Mouse (Mus musculus) MN1 (cell line): Measurements from ENCODE around the gene Pms1.
A peak's percentile ranks its signal among the peaks of the same experiment; 100 is the strongest.
"Not testable (repeated sequence)": the region's sequence is repeated elsewhere in the genome, so short reads cannot be mapped to it uniquely, and the experiment has no call there.

Experiments
- DNase-seq: peaks from one replicate; pipeline ENCODE4 v3.0.0-alpha.2; 2016; ENCODE audit warnings: low spot score

The Pms1 gene

DNA sequence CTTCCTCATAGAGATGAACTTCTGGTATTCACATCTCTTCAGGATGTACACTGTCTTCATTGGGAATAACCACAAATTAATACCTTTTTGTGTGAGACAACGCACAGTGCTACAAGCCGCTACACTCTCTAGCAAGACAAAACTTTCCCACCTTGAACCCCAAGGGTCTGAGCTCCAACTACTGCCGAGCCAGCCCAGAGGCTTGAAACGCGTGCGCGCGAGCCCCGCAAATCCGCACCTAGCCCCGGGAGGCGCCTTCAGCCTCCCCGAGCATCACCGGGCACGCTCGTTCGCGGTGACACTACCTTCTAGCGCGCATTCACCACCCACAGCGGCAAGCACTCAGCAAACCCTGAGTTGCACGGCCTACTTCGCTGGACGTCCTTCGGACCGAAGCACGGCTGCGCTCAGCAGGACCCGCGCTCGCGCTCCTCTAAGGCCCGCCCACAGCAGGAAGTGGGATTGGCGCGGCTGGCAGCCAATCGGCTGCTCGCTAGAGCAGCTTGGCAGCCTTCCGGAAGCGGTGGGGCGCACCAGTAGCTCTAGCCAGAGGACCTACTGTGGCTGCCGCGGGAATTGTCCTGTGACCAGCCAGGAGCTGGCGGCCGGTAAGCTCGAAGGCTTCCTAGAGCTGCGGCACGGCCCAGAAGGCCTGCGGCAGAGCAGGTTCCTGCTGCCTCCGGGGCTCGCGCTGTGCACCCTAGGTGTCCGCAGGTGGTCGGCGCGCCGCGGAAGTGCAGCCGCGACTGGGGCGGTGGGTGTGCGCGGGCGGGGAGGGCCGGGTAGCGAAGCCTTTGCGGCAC lies at the start of gene Pms1, which contains the start of the genes Ormdl1 and Gm28778:
TSS of gene Pms1 (minus strand) at position 438 of the 803 bp plus-strand sequence.
TSS of gene Ormdl1 (plus strand) at position 515 of the 803 bp plus-strand sequence.
TSS of gene Gm28778 (plus strand) at position 531 of the 803 bp plus-strand sequence.
- DNase-seq: peak; percentile 96

- DNase-seq: no peak
These were observed 44.3 kb upstream of the Pms1 start for GRCm38 (mm10) chr1:53341071-53341470.

GRCm38 (mm10) chr1:53337403-53337802 lies 40.6 kb upstream of the Pms1 start:
- DNase-seq: not testable (repeated sequence)

DNA sequence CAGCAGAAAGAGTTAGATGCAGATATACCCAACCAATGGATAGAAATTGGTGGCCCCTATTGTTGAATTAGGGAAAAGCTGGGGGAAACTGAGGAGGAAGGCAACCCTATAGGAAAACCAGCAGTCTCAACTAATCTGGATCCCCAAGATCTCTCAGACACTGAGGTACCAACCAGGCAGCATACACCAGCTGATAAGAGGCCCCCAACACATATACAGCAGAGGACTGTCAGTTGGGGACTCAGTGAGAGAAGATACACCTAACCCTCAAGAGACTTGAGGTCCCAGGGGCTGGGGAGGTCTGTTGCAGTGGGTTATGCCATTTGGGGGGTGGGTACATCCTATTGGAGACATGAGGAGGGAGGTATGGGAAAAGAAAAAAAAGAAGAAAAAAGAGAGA lies 38.6 kb upstream of the Pms1 start:
- no peak for DNase-seq

- DNase-seq: not testable (repeated sequence)
These were observed 36.7 kb upstream of the Pms1 start for GRCm38 (mm10) chr1:53333527-53333926.

DNA sequence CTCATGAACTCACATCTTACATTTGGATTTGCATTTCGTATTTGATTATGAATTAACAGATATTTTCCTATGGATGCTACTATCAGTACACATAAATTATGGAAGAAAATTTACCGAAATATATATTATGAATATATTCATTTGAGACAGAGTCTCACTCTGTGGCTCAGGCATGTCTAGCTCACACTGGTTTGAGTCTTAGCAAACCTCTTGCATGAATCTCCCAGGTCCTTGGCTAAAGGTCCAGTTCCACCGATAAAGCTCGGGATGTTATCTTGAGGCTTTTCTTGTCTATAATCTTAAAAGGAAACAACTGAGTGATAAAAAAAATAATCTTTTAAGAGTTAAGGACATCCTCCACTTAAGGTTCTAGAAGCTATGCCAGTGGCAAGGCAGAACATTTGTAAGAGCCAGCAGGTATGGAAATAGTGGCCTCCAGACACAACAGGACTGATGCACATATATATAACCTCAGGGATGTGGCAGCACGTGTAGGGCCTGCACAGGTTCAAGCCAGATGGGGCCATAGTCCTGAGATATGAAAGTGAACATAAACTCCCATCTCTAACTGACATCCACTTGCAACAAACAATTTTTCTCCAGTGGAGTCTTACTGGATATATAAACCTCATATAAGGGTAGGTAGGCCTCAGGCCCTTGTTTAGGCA lies 28.1 kb upstream of the Pms1 start:
- DNase-seq: no peak

DNA sequence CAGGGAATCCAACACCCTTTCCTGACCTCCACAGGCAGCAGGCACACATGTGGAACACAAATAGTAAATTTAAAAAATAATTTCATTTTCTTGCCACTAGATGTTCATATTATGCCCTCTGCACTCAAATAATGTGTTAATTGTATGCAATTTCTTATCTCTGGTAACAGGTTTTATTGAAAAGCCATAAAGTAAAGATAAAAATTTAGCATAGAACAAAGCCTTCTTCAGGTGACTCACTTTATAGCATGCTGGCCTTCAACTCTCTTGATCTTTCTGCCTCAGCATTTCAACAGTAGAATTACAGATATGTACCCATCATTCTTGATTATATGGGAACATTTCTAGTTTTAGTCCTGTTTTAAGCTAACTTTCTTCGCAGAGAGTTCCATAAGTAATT lies 27.5 kb upstream of the Pms1 start:
- no peak for DNase-seq

GRCm38 (mm10) chr1:53323254-53323653 lies 26.4 kb upstream of the Pms1 start:
- no peak for DNase-seq

GRCm38 (mm10) chr1:53321662-53322344 lies 25.0 kb upstream of the Pms1 start:
- DNase-seq: no peak

GRCm38 (mm10) chr1:53312989-53313967 lies 16.5 kb upstream of the Pms1 start, which contains the start of gene Osgepl1:
Gene Osgepl1 (plus strand): TSS chr1:53313624.
- DNase-seq: peak; percentile 77

GRCm38 (mm10) chr1:53300506-53300905 lies 3.7 kb upstream of the Pms1 start:
- no peak for DNase-seq

DNA sequence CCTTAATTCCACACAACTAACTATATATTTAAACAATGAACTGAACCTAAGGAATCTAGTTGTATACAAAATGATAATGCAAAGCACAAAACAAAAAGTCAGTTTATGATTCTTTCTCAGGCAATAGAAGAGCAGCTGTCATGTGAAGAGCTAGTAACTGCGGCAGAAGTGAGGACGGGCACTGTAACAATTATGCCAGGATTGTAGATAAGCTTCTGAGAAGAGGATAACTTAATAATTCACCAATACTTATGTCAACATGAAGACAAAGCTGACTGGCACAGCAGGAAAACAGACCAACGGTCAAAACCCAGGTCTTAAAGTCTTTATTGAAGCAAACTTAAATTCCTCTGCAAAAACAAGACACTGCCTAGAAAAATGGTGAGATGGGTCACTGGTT lies 5.6 kb downstream of the Pms1 start:
- DNase-seq: no peak

GRCm38 (mm10) chr1:53272646-53273045 lies 24.2 kb downstream of the Pms1 start:
- DNase-seq: peak; percentile 11

DNA sequence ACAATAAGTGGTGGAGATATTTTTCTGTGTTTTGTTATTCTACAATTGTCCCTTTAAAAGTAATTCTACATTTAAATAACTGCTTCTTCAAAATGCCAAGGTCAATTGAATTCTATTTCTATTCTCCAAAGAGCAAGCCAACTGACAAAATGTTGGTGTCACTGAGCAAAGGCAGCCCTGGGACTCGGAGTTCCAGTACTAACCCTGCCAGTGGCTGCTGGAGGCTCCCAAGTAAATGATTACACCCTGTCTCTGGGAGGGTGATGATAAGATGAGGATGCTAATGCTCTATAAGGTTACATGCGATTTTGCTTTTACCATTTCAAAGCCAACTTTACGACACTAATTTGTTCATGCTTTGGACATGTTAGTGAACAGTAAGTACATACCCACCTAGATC lies 26.9 kb downstream of the Pms1 start:
- DNase-seq: no peak

DNA sequence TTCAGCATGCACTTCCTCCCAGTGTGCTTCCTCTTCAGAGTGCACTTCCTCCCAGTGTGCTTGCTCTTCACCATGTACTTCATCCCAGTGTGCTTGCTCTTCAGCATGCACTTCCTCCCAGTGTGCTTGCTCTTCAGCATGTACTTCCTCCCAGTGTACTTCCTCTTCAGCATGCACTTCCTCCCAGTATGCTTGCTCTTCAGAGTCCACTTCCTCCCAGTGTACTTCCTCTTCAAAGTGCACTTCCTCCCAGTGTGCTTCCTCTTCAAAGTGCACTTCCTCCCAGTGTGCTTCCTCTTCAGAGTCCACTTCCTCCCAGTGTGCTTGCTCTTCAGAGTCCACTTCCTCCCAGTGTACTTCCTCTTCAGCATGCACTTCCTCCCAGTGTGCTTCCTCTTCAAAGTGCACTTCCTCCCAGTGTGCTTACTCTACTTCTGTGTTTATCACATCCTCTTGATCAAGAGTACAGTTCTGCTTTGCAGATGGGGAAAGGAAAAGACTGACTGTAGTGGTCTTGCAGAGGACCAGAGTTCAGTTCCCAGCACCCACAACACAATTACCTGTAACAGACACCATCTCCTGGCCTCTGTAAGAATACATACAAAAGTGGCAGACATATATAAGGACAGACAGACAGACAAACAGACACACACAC lies 31.7 kb downstream of the Pms1 start:
- DNase-seq: not testable (repeated sequence)

GRCm38 (mm10) chr1:53226063-53226462 lies 70.8 kb downstream of the Pms1 start:
- DNase-seq: no peak

DNA sequence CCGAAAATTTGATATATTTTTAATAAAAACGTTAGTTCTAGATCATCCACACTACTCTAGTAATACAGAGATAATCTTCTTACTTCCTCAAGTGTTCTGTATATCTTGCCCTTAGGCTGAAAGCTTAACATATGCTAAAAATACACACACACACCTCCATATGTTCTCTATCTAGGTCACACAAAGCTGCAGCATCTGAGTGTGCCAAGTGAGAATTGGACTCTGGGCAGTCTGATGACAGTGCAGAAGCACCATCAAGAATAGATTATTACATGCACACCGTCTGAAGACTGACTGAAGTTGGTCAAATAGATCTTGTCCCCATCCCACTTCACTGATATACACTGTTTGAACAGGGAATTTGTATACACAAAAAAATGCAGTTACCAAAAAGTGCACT lies 71.2 kb downstream of the Pms1 start:
- no peak for DNase-seq

DNA sequence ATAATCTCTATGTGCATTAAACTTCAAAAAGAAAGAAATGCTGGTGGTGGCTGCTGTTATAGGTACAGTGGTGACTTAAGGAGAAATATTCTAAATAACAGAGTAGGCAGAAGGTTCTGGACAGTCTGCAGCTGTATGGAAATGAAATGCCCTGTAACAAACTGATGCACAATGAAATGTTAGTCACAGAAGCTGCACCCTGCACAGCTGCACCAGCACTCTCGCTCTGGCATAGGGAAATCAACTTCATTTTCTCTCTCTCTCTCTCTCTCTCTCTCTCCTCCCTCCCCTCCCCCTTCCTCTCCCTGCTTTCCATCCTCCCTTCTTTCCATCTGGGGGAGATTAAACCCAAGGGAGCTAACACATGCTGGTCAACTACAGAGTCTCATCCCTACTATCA lies 72.0 kb downstream of the Pms1 start:
- no peak for DNase-seq

DNA sequence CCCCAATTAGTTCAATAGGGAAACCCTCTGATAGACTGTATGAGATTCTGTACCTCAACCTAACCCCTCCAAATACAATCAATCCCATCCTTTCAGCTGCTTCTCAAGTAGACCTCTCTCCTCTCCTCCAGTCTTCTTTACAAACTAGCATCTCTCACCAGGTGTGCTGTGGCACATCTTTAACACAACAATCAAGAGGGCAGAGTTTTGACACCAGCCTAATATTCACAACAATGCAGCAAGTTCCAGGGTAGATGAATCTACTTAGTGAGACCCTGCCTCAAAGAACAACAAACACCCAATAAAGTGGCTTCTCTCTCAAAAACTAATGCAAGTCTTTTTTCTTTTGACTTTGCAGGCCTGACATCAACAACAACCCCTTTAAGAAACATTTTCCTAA lies 86.7 kb downstream of the Pms1 start:
- no peak for DNase-seq

DNA sequence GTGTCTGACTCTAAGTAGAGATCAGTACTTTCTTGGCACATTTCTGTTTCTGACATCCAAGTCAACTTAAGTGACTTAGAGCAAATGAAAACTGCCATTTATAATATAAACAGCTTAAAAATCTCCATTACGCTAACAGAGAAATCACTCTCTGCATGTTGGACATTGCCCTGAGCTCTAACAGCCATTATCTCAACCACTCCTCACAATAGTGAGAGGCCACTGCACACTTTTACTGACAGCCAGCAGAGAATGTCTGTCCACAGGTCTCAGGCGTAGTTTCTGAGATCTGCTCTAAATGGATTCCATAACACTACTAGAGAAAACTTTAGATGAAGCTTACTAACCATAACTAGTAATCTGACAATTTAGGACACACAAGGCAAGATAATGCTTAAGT lies 92.9 kb downstream of the Pms1 start:
- no peak for DNase-seq

GRCm38 (mm10) chr1:53201630-53202199 lies 95.1 kb downstream of the Pms1 start:
- DNase-seq: no peak
